ENCODE assay signal across 8 mouse cellular contexts in the genomic region with DNA sequence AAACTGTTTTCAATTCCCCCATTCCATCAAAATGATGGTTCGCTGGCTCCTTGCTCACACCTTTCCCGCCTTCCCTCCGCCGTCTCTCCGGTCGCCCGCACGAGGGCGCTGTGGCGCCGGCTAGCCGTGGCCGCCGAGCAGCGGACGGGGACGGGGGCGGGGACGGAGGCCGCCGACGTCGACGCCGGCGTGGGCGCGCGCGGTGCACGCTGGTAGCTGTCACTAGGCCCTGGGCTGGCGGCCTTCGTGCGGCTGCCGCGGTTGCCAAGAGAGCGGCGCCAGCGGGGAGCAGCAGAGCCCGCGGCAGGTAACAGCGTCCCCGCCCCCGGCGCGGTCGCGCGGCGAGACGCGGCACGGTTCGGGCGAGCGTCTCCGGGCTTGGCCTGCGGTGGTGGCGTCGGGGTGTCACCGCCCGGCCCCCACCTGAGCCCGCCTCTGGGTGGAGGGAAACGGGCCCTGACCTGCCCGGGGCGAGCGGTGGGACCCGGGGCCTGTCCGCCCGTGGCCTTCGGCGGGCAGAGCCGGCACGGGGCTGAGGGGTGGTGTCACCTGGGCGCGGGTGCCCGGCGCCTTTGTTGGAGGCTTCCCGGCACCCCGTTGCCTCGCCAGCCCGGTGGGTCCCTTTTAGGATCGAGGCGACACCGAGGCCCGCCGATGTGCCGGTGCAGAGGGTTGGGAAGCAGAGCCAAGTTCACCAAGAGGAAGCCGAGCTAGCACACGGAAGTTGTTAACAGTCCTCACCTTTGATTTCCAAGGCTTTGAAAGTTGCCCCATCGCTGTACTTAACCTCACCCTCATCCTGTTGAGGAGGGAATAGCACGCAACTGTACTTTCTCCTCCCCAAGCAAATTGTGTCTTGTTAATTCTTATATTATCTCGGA. TPM values are rescaled to one million over a fixed set of nuclear protein-coding genes. Genes with fewer than 3 reads are reported as not detected.
DNase-seq lines count a peak whose midpoint lies in the region; ATAC-seq and TF ChIP-seq lines count a peak whose summit lies in the region.

Gene Dop1a, plus strand, starts transcription at position 165 of the 881 bp plus-strand sequence.

- under 1% methylated on average over 91 of the region's 93 CpGs for WGBS in forebrain, embryonic 15.5 days
- under 1% methylated on average over 79 of the region's 93 CpGs for WGBS in lung, embryonic 16.5 days

- H3K4me1 ChIP-seq in ES-E14 (ENCODE audit: control insufficient read depth in 2 of 2, insufficient read depth in 2 of 2, low read length in 2 of 2, poor library complexity in 1 of 2), result 0 out of 4 replicates have a peak, but pooled peaks cover 0 to 2% of the 10 kb centered on the region in 2 experiments
- H3K4me1 ChIP-seq in forebrain, embryonic 15.5 days, result peaks cover 19% of the 10 kb centered on the region
- peaks cover 10% of the 10 kb centered on the region; the same call in 1 of the 2 replicates for H3K4me1 ChIP-seq in lung, embryonic 16.5 days (replicated peaks; ENCODE audit: control insufficient read depth, insufficient read depth, low read length)

- H3K27ac ChIP-seq in ES-E14 (ENCODE audit: insufficient read depth, low read depth, low read length, poor library complexity, severe bottlenecking), result no peak within 1 kb of the TSS
- H3K27ac ChIP-seq in forebrain, embryonic 15.5 days (replicated peaks), result peak within 1 kb of the TSS; percentile 86
- H3K27ac ChIP-seq in lung, embryonic 16.5 days (ENCODE audit: low read length), result peak within 1 kb of the TSS; percentile 78

- peak within 1 kb of the TSS; percentile 72 for H3K9ac ChIP-seq in ES-E14 (ENCODE audit: insufficient read depth, low read depth, low read length, poor library complexity, severe bottlenecking)
- peak within 1 kb of the TSS; percentile 89 for H3K9ac ChIP-seq in forebrain, embryonic 15.5 days (replicated peaks)
- peak within 1 kb of the TSS; percentile 85 for H3K9ac ChIP-seq in lung, embryonic 16.5 days (ENCODE audit: low read length)

- peaks cover 7% of the 10 kb centered on the region; the same call in 1 of the 2 replicates for H3K27me3 ChIP-seq in forebrain, embryonic 15.5 days
- no peaks in the 10 kb centered on the region for H3K27me3 ChIP-seq in lung, embryonic 16.5 days (ENCODE audit: control insufficient read depth, insufficient read depth, low read depth, low read length)

- peak within 1 kb of the TSS; percentile 55 for H3K4me2 ChIP-seq in forebrain, embryonic 15.5 days (replicated peaks)
- peak within 1 kb of the TSS; percentile 80 for H3K4me2 ChIP-seq in lung, embryonic 16.5 days (ENCODE audit: low read depth, low read length)

- H3K9me3 ChIP-seq in ES-E14 (ENCODE audit: control insufficient read depth, insufficient read depth, low read depth, low read length), result no peaks in the 10 kb centered on the region
- no peaks in the 10 kb centered on the region for H3K9me3 ChIP-seq in forebrain, embryonic 15.5 days
- no peaks in the 10 kb centered on the region for H3K9me3 ChIP-seq in lung, embryonic 16.5 days (ENCODE audit: control insufficient read depth, low read length)

- DNase-seq in ES-E14 (ENCODE audit: low read depth, low spot score), result peak; percentile 67
- peak; percentile 92 for DNase-seq in cerebellum, adult 11-12 months
- peak; percentile 76 for DNase-seq in heart, postnatal 25 days (ENCODE audit: low spot score)
- peak; percentile 68 to 82 for DNase-seq in layer of hippocampus, adult 8-10 months (ENCODE audit: low spot score in 2 of 2)
- peak; percentile 76 for DNase-seq in ovary, postnatal 10 days (ENCODE audit: low spot score)
- peak; percentile 87 to 93 for DNase-seq in thymus, postnatal 10 days (ENCODE audit: low spot score in 2 of 2)

- in situ Hi-C loops in ES-E14 (cut with MboI; ENCODE audit: low sequenced_read_pairs in 2 of 2, unreplicated experiment in 2 of 2), result loop anchor here (10.0 to 25.0 kb wide), 2 partner anchors 108 to 680 kb away; partner anchors contain the start of genes Pgm3 (in 1 of the 2) and Rwdd2a (in 1 of the 2)

- peak; percentile 96 for ATAC-seq in forebrain, embryonic 15.5 days (replicated peaks)
- ATAC-seq in lung, embryonic 16.5 days (ENCODE audit: low read depth), result peak; percentile 96

- H3K4me3 ChIP-seq in ES-E14 (ENCODE audit: insufficient read depth in 1 of 2, low read depth in 1 of 2, low read length in 2 of 2, poor library complexity in 1 of 2, severe bottlenecking in 1 of 2), result peak within 1 kb of the TSS; percentile 69 to 85
- peak within 1 kb of the TSS; percentile 91 for H3K4me3 ChIP-seq in forebrain, embryonic 15.5 days
- H3K4me3 ChIP-seq in lung, embryonic 16.5 days (ENCODE audit: low read length), result peak within 1 kb of the TSS; percentile 75

- H3K36me3 ChIP-seq in ES-E14 (ENCODE audit: control insufficient read depth, insufficient read depth, low read length, poor library complexity, severe bottlenecking), result no peaks in the 10 kb centered on the region
- H3K36me3 ChIP-seq in forebrain, embryonic 15.5 days, result no peaks in the 10 kb centered on the region
- no peaks in the 10 kb centered on the region for H3K36me3 ChIP-seq in lung, embryonic 16.5 days (ENCODE audit: control insufficient read depth, insufficient read depth, low read length)

- intact Hi-C loops in heart, postnatal 25 days (cut with DNase I), result loop anchor here (2.0 kb wide), 1 partner anchor 106 kb away; no protein-coding TSS in a partner anchor

TF ChIP-seq in ES-E14, 5 proteins besides CTCF, POLR2A, EP300 and RAD21:
- TF ChIP-seq MAFK (IDR thresholded peaks at IDR 0.05; ENCODE audit: insufficient read depth, low read depth, low read length), result no peak
- TF ChIP-seq HCFC1 (IDR thresholded peaks at IDR 0.05; ENCODE audit: borderline replicate concordance, insufficient read depth, low read length), result 0 out of 2 replicates have a peak, but pooled peaks have one; percentile 49
- no peak for TF ChIP-seq ZNF384 (IDR thresholded peaks at IDR 0.05; ENCODE audit: low read depth, low read length)
- TF ChIP-seq ZC3H11A (IDR thresholded peaks at IDR 0.05; ENCODE audit: borderline replicate concordance, low read depth, low read length), result no peak
- TF ChIP-seq CHD2 (IDR thresholded peaks at IDR 0.05; ENCODE audit: low read depth, low read length), result no peak

RNA-seq across cellular contexts. Expression of gene Dop1a, which starts in this region (rescaled TPM):
- 19.6 and 20.5 TPM in 2 replicates for total RNA-seq in ES-E14 (2012; rRNA removed)
- polyA plus RNA-seq in forebrain, embryonic 15.5 days (2015; fragmentation: Nextera tagmentation; extraction: Ambion mirVana), result 34.5 and 34.8 TPM in 2 replicates
- 10 to 100 TPM; 18.6 to 20.6 TPM for total RNA-seq in heart, postnatal 25 days (2021)
- 10 to 100 TPM; 54.9 to 68.2 (median 63.7) TPM for total RNA-seq in layer of hippocampus, adult 8-10 months (2022)
- 12.1 and 16.0 TPM in 2 replicates for polyA plus RNA-seq in lung, embryonic 16.5 days (2015; fragmentation: Nextera tagmentation; extraction: Ambion mirVana)
